Mouse (Mus musculus) heart, embryonic 16.5 days (tissue): ENCODE results near the gene Trmt13. TPM values are rescaled to one million over a fixed set of nuclear protein-coding genes. Genes with fewer than 3 reads are reported as not detected.

Source experiments
- ATAC-seq: fragments of 200-750 bp; cut with Nextera tagmentation; replicated peaks from 2 replicates; pipeline ENCODE4 v1.8.0; 2017; ENCODE audit warnings: moderate number of reproducible peaks; ENCODE audit not compliant: insufficient read depth, low FRiP score; ENCODE audit errors: extremely low read depth
- H3K27ac ChIP-seq: fragments of 300-500 bp; sonication (generic); 2 replicates; pipeline ENCODE4 v1.5.1; 2014; ENCODE audit warnings: mild to moderate bottlenecking, low read length, control low read depth, moderate library complexity
- H3K27me3 ChIP-seq: fragments of 300-500 bp; sonication (generic); 2 replicates; pipeline ENCODE4 v1.6.1; 2014; ENCODE audit warnings: low read length, mixed read lengths; ENCODE audit not compliant: control insufficient read depth, insufficient read depth
- H3K36me3 ChIP-seq: fragments of 300-500 bp; sonication (generic); 2 replicates; pipeline ENCODE4 v1.6.1; 2014; ENCODE audit not compliant: control insufficient read depth, insufficient read depth
- H3K4me1 ChIP-seq: fragments of 300-500 bp; sonication (generic); 2 replicates; pipeline ENCODE4 v1.6.1; 2014; ENCODE audit warnings: low read length, mixed read lengths; ENCODE audit not compliant: control insufficient read depth, insufficient read depth
- H3K4me2 ChIP-seq: fragments of 300-500 bp; sonication (generic); 2 replicates; pipeline ENCODE4 v1.6.1; 2014; ENCODE audit warnings: low read depth, mild to moderate bottlenecking, control low read depth, low read length
- H3K4me3 ChIP-seq: fragments of 300-500 bp; sonication (generic); 2 replicates; pipeline ENCODE4 v1.5.1; 2014; ENCODE audit warnings: mild to moderate bottlenecking, control low read depth, low read length
- H3K9ac ChIP-seq: fragments of 300-500 bp; sonication (generic); 2 replicates; pipeline ENCODE4 v1.6.1; 2014; ENCODE audit warnings: low read length, control low read depth
- H3K9me3 ChIP-seq: fragments of 300-500 bp; sonication (generic); replicated peaks from 2 replicates; pipeline ENCODE4 v1.6.1; 2016; ENCODE audit warnings: low read length; ENCODE audit not compliant: control insufficient read depth
- WGBS: fragments of 180-500 bp; shearing (Covaris S2); extraction: QIAGEN DNeasy Blood & Tissue Kit; methylation state at CpG from one replicate; pipeline ENCODE4 v1.1.7; 2014; 5-methylcytosine and 5-hydroxymethylcytosine counted together
- polyA plus RNA-seq: library from polyadenylated mRNA; unstranded; fragments of >200 nt; fragmentation: Nextera tagmentation; extraction: Ambion mirVana; gene quantifications from 2 replicates; pipeline ENCODE4 v1.2.1, GENCODE M21; 2015

Gene Trmt13
- polyA plus RNA-seq, 1 experiment from 2014 or later = 18.9 TPM

GRCm38 (mm10) chr3:116637693-116638476 lies 23.5 kb upstream of the Trmt13 start:
- H3K9ac ChIP-seq = no peak overlapping the region
- H3K4me2 ChIP-seq = no peak overlapping the region
- ATAC-seq = no peak
- H3K9me3 ChIP-seq = no peaks in the 10 kb centered on the region
- peaks cover 52% of the 10 kb centered on the region for H3K36me3 ChIP-seq
- H3K4me1 ChIP-seq = no peaks in the 10 kb centered on the region
- H3K27me3 ChIP-seq = no peaks in the 10 kb centered on the region
- H3K4me3 ChIP-seq = no peak overlapping the region
- 88% methylated on average over 9 of the region's 9 CpGs for WGBS
- H3K27ac ChIP-seq = no peak overlapping the region

GRCm38 (mm10) chr3:116635799-116636198 lies 21.4 kb upstream of the Trmt13 start:
- no peak overlapping the region for H3K4me2 ChIP-seq
- 62% methylated on average over 5 of the region's 5 CpGs for WGBS
- no peak overlapping the region for H3K9ac ChIP-seq
- no peak overlapping the region for H3K4me3 ChIP-seq
- no peak overlapping the region for H3K27ac ChIP-seq
- no peaks in the 10 kb centered on the region for H3K9me3 ChIP-seq
- no peaks in the 10 kb centered on the region for H3K27me3 ChIP-seq
- H3K36me3 ChIP-seq = peaks cover 50% of the 10 kb centered on the region
- ATAC-seq = no peak
- no peaks in the 10 kb centered on the region for H3K4me1 ChIP-seq

- no peak for ATAC-seq
These were observed 20.5 kb upstream of the Trmt13 start for GRCm38 (mm10) chr3:116634853-116635252.

GRCm38 (mm10) chr3:116634091-116634490 lies 19.7 kb upstream of the Trmt13 start:
- Histone ChIP-seq H3K4me3 (no peak overlapping the region), H3K4me2 (no peak overlapping the region), H3K9me3 (no peaks in the 10 kb centered on the region), H3K36me3 (peaks cover 45% of the 10 kb centered on the region), H3K9ac (no peak overlapping the region), H3K27me3 (no peaks in the 10 kb centered on the region), H3K4me1 (0 out of 2 replicates have a peak, but pooled peaks cover 2% of the 10 kb centered on the region), H3K27ac (no peak overlapping the region)
- no peak for ATAC-seq
- WGBS = 95% methylated on average over 3 of the region's 3 CpGs

More at GRCm38 (mm10) chr3:116634853-116635252, 20.5 kb upstream of the Trmt13 start:
- Histone ChIP-seq H3K27me3 (no peaks in the 10 kb centered on the region), H3K9me3 (no peaks in the 10 kb centered on the region), H3K36me3 (peaks cover 43% of the 10 kb centered on the region), H3K9ac (no peak overlapping the region), H3K4me2 (no peak overlapping the region), H3K4me3 (no peak overlapping the region), H3K4me1 (0 out of 2 replicates have a peak, but pooled peaks cover 2% of the 10 kb centered on the region), H3K27ac (no peak overlapping the region)
- 83% methylated on average over 8 of the region's 8 CpGs for WGBS

GRCm38 (mm10) chr3:116632971-116633370 lies 18.6 kb upstream of the Trmt13 start:
- Histone ChIP-seq H3K9me3 (no peaks in the 10 kb centered on the region), H3K4me2 (no peak overlapping the region), H3K4me3 (no peak overlapping the region), H3K27ac (no peak overlapping the region), H3K9ac (no peak overlapping the region), H3K27me3 (no peaks in the 10 kb centered on the region), H3K36me3 (peaks cover 43% of the 10 kb centered on the region), H3K4me1 (0 out of 2 replicates have a peak, but pooled peaks cover 2% of the 10 kb centered on the region)
- 91% methylated on average over 3 of the region's 3 CpGs for WGBS
- no peak for ATAC-seq

GRCm38 (mm10) chr3:116631459-116631858 lies 17.1 kb upstream of the Trmt13 start:
- Histone ChIP-seq H3K4me1 (0 out of 2 replicates have a peak, but pooled peaks cover 2% of the 10 kb centered on the region), H3K4me3 (no peak overlapping the region), H3K27me3 (no peaks in the 10 kb centered on the region), H3K27ac (no peak overlapping the region), H3K9ac (no peak overlapping the region), H3K4me2 (no peak overlapping the region), H3K36me3 (peaks cover 37% of the 10 kb centered on the region), H3K9me3 (no peaks in the 10 kb centered on the region)
- WGBS = 71% methylated on average over 1 of the region's 1 CpGs
- ATAC-seq = no peak

- H3K27ac ChIP-seq = no peak overlapping the region
- no peak overlapping the region for H3K9ac ChIP-seq
- ATAC-seq = no peak
- peaks cover 23% of the 10 kb centered on the region for H3K36me3 ChIP-seq
- no peaks in the 10 kb centered on the region for H3K27me3 ChIP-seq
- WGBS = 94% methylated on average over 7 of the region's 7 CpGs
- H3K9me3 ChIP-seq = no peaks in the 10 kb centered on the region
- no peaks in the 10 kb centered on the region for H3K4me1 ChIP-seq
- H3K4me3 ChIP-seq = no peak overlapping the region
- H3K4me2 ChIP-seq = no peak overlapping the region
These were observed 8.3 kb upstream of the Trmt13 start for GRCm38 (mm10) chr3:116622641-116623040.

GRCm38 (mm10) chr3:116620636-116621370 lies 6.4 kb upstream of the Trmt13 start:
- Histone ChIP-seq H3K27me3 (no peaks in the 10 kb centered on the region), H3K4me3 (no peak overlapping the region), H3K9me3 (no peaks in the 10 kb centered on the region), H3K9ac (no peak overlapping the region), H3K36me3 (peaks cover 22% of the 10 kb centered on the region), H3K4me2 (no peak overlapping the region), H3K27ac (no peak overlapping the region), H3K4me1 (no peaks in the 10 kb centered on the region)
- no peak for ATAC-seq
- WGBS = 90% methylated on average over 7 of the region's 7 CpGs

GRCm38 (mm10) chr3:116618855-116619254 lies 4.5 kb upstream of the Trmt13 start:
- H3K9ac ChIP-seq = no peak overlapping the region
- ATAC-seq = no peak
- no peak overlapping the region for H3K27ac ChIP-seq
- no peaks in the 10 kb centered on the region for H3K9me3 ChIP-seq
- H3K4me1 ChIP-seq = no peaks in the 10 kb centered on the region
- H3K27me3 ChIP-seq = no peaks in the 10 kb centered on the region
- peaks cover 34% of the 10 kb centered on the region for H3K36me3 ChIP-seq
- H3K4me2 ChIP-seq = no peak overlapping the region
- WGBS = 75% methylated on average over 6 of the region's 6 CpGs
- no peak overlapping the region for H3K4me3 ChIP-seq
